Mouse (Mus musculus): Measurements from ENCODE around the gene Disp1. TPM values are rescaled to one million over a fixed set of nuclear protein-coding genes. Genes with fewer than 3 reads are reported as not detected.

Disp1 gene
- total RNA-seq, 2 experiments from 2014 or later: 11.5 to 12.7 TPM

GRCm38 (mm10) chr1:183095454-183096088 lies 125.8 kb downstream of the Disp1 start:
- DNase-seq (ENCODE audit: low spot score in 2 of 2): no peak

GRCm38 (mm10) chr1:183092296-183092695 lies 129.0 kb downstream of the Disp1 start:
- no peak for DNase-seq (ENCODE audit: low spot score in 2 of 2)

GRCm38 (mm10) chr1:183091203-183091602 lies 130.1 kb downstream of the Disp1 start:
- no peak for DNase-seq (ENCODE audit: low spot score in 2 of 2)

- DNase-seq (ENCODE audit: low spot score in 2 of 2): no peak
These were observed 132.7 kb downstream of the Disp1 start for GRCm38 (mm10) chr1:183088661-183089060.

- DNase-seq (ENCODE audit: low spot score in 2 of 2): no peak
These were observed 134.5 kb downstream of the Disp1 start for GRCm38 (mm10) chr1:183086843-183087242.

GRCm38 (mm10) chr1:183084085-183085050 lies 137.0 kb downstream of the Disp1 start:
- DNase-seq (ENCODE audit: low spot score in 2 of 2): no peak

GRCm38 (mm10) chr1:183082436-183082835 lies 138.9 kb downstream of the Disp1 start:
- no peak for DNase-seq (ENCODE audit: low spot score in 2 of 2)

GRCm38 (mm10) chr1:183081126-183081525 lies 140.2 kb downstream of the Disp1 start:
- DNase-seq (ENCODE audit: low spot score in 2 of 2): no peak

- no peak for DNase-seq (ENCODE audit: low spot score in 2 of 2)
These were observed 146.1 kb downstream of the Disp1 start for GRCm38 (mm10) chr1:183075121-183075822.

- no peak for DNase-seq (ENCODE audit: low spot score in 2 of 2)
These were observed 148.9 kb downstream of the Disp1 start for GRCm38 (mm10) chr1:183072263-183073050.

- no peak for DNase-seq (ENCODE audit: low spot score in 2 of 2)
These were observed 151.2 kb downstream of the Disp1 start for GRCm38 (mm10) chr1:183069954-183070649.

GRCm38 (mm10) chr1:183067807-183068206 lies 153.5 kb downstream of the Disp1 start:
- DNase-seq (ENCODE audit: low spot score in 2 of 2): no peak

- DNase-seq (ENCODE audit: low spot score in 2 of 2): no peak
These were observed 154.3 kb downstream of the Disp1 start for GRCm38 (mm10) chr1:183066981-183067380.

GRCm38 (mm10) chr1:183060611-183061010 lies 160.7 kb downstream of the Disp1 start:
- DNase-seq (ENCODE audit: low spot score in 2 of 2): no peak

- DNase-seq (ENCODE audit: low spot score in 2 of 2): no peak
These were observed 165.1 kb downstream of the Disp1 start for GRCm38 (mm10) chr1:183056289-183056655.

GRCm38 (mm10) chr1:183055608-183056288 lies 165.6 kb downstream of the Disp1 start:
- DNase-seq (ENCODE audit: low spot score in 2 of 2): peak in 1 of 2 experiments; percentile 39

- no peak for DNase-seq (ENCODE audit: low spot score in 2 of 2)
These were observed 168.7 kb downstream of the Disp1 start for GRCm38 (mm10) chr1:183052663-183053062.

GRCm38 (mm10) chr1:183049295-183049694 lies 172.0 kb downstream of the Disp1 start:
- DNase-seq (ENCODE audit: low spot score in 2 of 2): no peak

GRCm38 (mm10) chr1:183047913-183048523 lies 173.3 kb downstream of the Disp1 start:
- no peak for DNase-seq (ENCODE audit: low spot score in 2 of 2)
